Mouse (Mus musculus): ENCODE measurements at regions not wholly inside any gene's neighbourhood (a gene's known extent, or its start where the extent isn't known, plus 50 kb on each side); places are given as distances from the start of the nearest gene placed in this dataset.

DNA sequence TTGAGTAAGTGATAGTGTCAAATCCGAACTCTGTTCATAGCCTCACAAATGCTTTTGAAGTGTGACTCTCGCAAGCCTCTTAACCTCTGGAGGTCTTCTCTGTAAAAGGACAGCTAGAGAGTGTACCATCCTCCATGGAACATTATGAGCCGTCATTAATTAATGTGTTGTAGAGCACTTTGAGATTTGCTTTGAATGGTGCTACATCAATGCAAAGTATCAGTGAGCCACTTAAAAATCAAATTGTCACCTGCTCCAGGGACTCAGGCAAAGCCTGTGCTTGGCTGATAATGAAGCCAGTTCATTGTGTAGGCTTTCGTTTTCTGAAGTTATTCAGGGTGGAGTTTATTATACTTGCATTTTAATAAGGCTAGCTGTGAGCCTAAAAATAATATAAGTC lies 801.8 kb upstream of the B3galt2 start:
- no peak for DNase-seq (ENCODE audit: low read depth)

DNA sequence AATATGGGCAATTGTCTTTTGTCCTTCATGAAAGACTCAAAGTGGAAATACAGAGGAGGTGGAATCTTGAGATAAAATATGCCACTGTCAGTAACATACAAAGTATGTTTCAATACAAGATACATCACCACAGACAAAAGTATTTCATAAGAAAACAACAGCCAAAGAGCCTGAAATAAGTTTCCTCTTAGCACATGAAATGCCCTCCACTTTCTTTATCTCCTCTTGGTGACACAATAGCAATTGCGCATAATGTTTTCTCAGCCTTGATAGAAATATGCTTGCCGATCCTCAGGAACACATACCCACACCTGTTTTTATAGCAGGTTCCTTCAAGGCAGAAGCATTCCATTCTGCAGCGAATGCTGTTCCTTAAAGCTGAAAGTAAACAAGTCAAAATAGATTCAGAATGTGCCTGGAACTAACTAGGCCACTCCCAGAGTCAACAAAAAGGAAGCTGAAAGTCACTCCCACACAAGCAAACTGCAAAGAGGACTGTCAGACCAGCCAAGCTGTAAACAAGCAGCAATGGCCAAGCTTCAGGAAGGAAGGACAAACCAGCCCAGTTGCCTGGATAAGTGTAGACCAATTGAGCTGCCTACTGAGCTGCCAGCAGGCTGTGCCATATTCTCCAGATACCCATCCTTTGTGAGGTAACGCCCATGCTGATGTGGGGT lies 773.3 kb upstream of the B3galt2 start:
- peak; percentile 32 for DNase-seq (ENCODE audit: low read depth)

DNA sequence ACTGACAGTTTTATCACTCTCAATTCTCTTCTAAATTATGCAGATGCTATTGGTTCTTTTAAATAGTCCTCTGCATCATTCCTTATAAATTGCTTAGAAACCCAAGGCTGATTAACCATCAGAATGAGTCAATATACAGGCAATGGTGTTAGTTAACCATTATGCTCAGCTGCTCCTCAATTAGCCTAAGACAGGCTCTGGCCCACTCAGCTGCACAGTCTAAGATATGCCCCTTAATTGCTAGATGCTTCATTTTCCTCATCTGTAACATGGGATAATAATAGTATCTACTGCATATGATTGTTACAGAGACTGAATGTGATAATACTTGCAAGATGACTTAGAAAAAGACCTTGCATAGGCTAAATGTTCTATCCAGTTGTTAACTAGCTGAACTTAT lies 748.6 kb upstream of the B3galt2 start:
- DNase-seq (ENCODE audit: low read depth), result no peak

DNA sequence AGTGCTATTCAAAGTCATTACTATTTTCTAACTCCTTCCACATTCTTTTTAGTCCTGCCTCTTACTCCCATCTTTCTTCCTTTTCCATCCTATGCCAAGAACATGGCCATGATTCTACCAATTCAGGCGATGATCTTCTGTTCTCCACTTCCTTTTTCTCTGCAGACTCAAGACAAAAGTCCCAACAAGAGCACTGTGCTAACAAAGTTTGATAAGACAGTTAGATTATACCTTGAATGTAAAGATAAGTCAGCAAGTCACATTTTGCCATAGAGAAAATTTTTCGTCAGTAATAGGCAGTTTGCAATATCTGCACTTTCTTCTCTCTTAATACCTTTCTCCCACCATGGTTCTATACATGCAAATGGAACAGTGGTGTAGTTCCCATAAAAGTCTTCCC lies 747.3 kb upstream of the B3galt2 start:
- DNase-seq (ENCODE audit: low read depth), result no peak

DNA sequence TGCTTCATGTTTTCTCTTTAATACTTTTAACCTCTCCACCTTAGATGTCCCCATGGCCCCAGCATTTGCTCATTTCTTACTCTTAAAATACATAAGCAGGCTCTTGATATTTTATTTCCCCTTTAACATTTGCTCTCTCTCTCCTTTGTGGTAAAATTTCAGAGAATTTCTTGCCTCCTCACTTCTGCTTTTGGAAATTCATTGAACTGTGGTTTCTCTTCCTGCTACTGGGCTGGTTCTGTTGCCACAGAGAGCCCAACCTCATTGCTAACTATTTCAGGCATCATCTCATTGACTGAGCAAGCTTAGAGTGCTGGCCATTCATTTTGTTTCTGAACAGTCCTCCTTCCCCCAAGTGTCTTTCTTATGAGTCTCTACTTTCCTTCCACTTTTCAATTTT lies 746.3 kb upstream of the B3galt2 start:
- peak; percentile 85 for DNase-seq (ENCODE audit: low read depth)

DNA sequence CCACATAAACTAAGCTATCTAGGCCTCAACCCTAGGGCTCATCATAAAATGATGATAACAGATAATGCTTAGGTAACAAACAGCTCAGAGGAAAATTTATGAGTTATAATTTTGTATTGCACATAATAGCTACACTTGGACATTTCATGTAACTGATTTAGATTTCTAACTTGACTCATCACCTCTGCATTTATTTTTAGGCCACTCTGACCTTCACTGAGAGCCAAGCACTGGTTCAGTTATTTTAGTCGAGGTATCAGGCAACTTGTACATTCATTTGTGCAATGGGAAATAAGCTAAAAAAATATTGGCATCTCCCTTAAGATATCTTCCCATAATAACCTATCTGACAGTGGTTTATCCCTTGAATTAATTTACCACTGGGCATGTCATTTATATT lies 745.4 kb upstream of the B3galt2 start:
- no peak for DNase-seq (ENCODE audit: low read depth)

DNA sequence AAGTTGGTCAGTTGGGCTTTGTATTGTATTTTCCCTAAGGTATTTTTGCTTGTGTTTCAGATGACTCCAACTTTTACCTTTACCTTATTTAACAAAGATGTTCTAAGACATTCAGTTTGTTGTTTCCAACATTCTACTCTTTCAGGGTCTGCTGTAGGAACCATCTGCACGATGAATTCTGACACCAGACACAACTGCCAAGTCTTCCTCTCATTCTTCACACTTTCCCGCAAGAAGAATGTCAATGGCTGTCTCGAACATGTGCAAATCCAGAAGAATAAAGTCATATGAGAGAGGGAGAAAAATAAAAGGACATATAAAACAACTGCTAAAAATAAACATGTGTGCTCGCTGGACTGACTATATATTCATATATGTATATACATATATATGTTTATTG lies 730.6 kb upstream of the B3galt2 start:
- no peak for DNase-seq (ENCODE audit: low read depth)

DNA sequence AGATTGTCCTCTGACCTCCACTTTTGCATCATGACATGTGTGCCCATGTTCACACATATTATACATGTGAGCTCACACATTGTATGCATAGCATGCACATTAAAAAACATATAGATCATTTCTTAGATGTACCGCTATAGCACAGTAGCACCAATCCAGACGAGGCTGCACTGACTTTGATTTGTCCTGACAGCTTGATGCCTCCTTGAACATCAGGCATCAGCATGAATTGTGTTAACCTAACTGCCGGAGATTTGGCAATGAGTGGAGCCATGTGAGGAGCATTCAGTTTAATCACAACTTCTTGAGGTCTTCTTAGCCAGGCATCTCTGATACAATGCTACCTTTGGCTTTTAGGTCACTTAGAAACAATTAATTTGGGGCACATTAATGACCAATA lies 683.8 kb upstream of the B3galt2 start:
- no peak for DNase-seq (ENCODE audit: low read depth)

DNA sequence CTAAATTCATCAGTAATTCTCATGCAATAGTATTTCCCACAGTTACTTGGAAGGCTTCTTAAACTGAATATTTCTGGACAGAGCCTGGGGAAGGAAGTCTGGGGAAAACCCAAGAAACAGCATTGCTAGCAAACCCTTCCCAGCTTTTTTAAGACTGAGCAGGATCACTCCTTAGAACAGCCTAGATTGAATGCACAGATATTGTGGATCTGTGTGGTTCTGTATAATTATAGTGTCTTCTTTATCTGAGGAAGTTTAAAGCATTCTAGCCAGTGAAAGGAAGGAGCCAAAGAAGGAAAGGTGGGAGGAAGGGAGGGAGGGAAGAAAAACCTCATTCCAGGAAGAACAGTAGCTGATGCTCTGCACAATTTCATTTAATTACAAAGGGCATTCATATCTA lies 669.0 kb upstream of the B3galt2 start:
- DNase-seq (ENCODE audit: low read depth), result no peak

DNA sequence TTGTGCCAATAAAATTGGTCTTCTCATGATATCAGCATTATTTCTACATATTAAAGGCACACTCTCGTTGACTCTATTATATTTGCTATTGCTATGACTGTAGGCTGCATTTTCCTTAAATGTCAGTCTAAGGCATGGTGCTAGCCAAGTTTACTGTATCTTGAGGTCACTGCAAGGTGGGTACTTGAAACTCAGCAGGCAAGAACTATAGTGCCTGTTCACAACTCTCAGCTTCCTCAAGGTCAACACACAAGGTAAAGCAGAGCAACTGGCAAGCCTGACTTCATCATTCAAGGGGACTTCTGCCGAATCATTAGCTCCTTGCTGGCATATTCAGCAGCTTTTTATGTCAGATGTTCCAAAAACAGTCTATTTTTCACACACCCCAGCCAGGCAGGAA lies 667.1 kb upstream of the B3galt2 start:
- peak; percentile 8 for DNase-seq (ENCODE audit: low read depth)

DNA sequence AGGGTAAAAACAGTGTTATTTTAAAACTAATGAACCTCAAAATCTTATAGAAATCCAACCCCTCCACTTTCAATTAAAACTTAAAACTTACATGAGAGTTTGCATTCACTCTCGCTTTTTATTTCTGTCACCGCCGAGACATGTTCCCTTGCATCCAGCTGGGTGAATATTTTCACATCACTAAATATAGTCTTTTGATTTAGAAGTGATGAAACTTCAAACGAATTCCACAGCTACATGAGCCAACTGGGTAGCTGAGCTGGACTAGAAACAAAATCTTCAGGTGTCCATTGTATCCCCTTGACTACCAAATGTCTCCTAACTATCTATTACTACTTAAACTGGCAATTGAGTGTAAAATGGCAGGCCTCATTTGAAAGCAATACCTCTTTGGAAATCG lies 657.5 kb upstream of the B3galt2 start:
- no peak for DNase-seq (ENCODE audit: low read depth)

DNA sequence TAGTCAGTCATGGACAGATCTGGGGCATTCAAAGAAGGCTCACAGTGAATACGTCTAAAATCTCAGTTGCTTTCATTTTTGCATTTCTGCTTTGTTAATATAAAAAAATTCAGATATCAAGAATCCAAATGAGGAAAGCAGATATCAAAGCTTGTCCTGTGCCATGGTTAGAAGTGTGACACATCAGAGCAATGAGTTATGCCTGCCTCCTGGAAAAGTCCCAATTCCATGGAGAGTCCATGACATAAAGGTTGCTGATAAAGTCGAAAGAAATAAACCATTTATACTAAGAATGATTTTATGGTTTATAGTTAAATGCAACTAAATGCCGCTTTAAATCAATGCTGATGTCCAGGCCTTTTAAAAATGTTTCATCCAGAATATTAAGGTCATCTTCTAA lies 656.8 kb upstream of the B3galt2 start:
- no peak for DNase-seq (ENCODE audit: low read depth)

DNA sequence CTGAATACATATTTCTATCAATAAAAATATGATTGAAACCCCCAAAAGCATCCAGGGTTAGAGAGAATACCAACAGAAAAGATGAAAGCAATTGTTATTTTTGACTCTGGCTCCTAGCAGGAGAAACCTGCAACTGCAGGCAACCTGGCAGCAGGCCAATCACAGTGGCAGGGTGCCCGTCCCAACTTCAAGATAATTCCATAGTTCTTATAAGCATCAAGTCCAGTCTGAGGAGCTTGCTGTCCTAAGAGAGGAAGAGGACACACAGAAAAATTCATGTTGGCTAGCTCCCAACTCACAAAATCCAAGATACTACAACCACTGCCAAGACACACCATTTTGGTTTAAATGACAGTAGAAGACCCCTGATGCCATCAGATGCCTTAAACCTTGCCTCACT lies 654.9 kb upstream of the B3galt2 start:
- no peak for DNase-seq (ENCODE audit: low read depth)

DNA sequence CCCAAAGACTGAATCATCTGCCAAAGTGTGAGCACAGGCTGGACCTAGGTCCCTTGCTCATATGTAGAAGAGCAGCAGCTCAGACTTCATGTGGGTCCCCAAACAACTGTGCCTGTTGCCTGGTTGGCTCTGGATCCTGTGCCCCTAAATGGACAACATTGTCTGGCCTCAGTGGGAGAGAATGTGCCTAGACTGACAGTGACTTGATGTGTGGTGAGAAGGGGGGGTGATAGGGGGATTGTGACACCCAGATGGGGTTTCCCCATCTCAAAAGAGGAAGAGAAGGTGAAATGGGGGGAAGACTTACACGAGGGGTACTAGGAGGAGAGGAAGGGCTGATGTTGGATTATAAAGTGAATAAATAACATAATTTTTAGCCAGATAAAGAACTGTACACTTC lies 640.2 kb upstream of the B3galt2 start:
- peak; percentile 57 for DNase-seq (ENCODE audit: low read depth)

DNA sequence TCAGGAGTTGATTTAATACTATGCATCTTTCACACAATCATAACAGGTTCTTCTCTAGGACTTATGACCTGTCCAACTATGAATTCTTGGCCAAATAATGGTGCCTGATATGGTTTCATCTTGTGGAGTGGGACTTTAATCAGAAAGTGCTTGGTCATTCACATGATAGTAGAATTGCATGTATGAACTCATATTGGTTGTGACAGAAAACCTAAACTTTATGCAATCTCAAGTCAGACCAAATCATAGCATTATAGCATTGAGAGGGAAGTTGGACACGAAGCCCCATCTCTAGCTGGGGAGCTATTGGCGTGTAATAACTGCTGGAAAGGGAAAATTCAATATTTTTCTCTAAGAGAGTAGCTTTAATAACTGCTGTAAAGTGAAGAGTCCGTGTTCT lies 639.4 kb upstream of the B3galt2 start:
- peak; percentile 37 for DNase-seq (ENCODE audit: low read depth)

DNA sequence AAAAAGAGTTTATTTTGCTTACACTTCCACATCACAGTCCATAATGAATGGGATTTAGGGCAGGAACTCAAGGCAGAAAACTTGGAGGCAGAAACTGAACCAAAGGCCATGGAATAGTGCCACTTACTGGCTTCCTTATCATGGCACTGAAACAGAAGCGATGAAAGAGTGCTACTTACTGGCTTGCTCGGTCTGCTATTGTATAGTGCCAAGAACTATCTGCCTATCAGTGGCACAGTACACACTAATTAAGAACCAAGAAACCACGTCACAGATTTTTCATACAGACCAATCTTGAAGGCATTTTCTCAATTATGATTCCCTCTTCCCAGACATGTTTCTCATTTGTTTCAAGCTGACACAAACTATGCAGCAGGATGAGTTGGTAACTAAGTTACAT lies 634.4 kb upstream of the B3galt2 start:
- no peak for DNase-seq (ENCODE audit: low read depth)

DNA sequence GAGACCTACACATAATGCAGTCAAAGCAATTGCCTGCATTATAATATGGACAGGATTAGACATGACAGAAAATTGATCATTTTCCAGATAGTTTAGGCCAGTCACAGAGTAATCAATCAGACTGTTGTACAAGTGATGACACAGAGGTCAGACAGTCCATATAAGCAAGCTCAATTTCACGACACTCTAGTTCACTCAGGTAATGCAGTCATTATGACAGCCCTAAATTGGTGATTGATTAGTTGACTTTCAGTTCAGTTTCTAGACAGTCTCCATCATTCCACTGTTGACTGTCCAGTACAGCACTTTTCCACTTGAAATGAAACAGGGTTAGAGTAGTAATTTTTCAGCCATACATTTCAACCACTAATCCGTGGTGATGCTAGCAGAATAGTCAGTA lies 620.5 kb upstream of the B3galt2 start:
- no peak for DNase-seq (ENCODE audit: low read depth)

DNA sequence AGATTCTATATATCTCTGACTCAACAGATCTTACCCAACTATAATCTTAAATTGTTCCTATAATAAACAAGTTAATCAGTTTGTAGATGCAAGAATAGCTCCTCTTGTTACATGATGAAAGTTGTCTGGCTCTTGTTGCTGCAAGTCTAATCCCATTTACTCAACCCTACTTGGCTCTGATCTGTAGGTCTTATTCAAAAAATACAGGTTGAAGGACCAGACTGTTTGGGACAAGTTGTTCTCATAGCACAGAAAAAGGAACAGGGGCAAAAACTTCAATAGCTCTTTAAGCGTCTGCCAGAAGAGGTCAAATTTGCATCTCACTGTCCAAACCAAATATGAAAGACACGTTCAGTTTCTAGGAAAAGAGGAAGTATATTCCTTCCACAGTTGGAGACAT lies 587.3 kb upstream of the B3galt2 start:
- no peak for DNase-seq (ENCODE audit: low read depth)

DNA sequence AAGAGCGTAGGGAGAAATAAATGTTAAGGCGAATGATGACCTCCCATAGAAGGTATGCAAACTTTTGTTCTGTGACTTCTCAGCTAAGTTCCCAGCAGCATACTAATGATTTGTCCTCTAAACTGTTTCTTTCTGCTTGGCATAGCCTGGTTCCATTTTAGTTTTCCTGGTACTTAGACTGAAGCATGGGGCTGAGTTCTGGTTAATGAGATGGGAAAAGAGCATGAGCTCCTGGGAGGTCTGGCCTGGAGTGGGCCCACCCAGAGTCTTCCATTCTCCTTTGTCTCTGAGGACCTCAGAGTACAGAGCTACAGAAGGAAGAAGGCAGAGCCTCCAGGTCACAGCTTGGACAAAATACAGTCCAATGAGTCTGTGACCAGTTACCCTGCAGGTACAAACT lies 586.9 kb upstream of the B3galt2 start:
- DNase-seq (ENCODE audit: low read depth), result no peak

DNA sequence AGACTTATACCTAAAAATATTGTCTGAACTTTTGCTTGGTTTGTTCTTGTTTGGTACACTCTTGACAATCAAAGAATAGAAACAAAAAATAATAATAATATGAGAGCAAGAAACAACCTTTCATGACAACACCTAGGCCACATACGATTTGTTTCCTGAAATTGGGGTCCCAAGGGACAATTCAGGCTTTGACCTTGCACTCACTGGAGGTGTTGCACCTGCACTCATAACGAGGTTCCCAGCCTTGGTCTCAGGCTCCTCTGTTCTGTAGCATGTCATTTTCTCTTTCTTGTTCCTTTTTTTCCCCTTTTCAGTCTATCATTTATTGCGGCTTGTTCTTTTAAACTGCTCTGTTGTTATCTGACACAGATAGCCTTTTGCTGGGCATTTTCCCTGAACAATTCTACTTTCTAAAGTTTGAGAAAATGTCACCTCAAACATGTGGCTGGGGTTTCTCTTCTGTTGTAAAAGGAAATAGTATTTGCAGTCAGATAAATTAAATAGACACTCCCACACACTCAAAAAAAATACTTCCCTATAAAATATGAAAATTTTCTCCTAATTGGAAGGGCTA lies 585.9 kb upstream of the B3galt2 start:
- no peak for DNase-seq (ENCODE audit: low read depth)

DNA sequence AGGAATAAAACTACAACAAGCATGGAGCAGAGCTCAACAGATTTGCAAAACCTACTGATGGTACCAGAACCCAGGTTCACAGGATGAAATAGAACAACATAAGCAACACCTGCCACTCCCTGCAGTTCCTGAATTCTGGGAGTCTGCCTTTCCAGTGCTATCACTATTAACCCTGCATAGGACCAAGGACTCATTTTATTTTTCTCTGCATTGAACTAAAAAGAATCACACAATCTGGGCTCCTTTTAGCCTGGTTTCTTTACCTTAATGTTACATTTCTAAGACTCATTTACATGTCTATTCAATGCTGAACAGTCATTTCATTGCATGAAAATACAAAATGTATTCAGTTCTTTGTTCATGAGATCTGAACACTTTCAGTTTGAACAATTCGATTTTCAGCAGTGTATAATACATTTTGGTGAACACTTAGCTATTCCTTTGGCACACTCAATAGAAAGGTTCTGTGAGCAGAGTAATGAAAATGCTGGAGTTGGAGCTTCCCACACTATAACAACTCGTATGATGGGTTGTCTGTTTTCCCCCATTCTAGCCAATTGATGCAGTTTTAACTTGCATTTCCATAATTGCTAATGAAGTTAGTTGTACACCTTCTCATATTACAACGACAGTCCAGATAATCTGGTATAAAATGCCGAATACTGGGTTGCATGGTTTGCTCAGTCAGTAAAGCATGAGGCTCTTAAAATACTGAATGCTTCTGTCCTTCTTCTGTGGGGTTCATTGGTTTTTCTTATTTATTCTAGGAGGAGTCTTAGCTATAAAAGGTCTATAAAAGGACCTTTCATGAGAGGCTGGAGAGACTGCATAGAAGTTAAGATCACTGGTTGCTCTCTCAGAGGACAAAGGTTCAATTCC lies 579.5 kb upstream of the B3galt2 start:
- DNase-seq (ENCODE audit: low read depth), result no peak

DNA sequence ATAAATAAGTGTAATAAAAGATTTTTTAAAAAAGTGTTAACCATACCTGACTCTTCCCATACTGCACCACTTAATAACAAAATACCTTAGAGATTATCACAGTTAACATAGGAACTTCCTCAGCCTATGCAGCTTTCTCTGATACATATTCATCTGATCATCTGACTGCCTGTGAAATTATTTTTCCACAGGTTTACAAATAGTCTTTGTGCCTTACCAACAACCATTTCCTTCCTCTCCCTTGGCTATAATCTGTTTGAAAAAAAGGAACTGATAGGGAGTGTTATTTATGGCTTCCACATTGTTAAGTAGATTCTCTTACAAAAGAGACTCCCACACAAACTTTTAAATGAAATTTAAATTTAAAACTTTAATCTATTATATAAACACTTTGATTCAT lies 575.0 kb upstream of the B3galt2 start:
- DNase-seq (ENCODE audit: low read depth), result peak; percentile 47

DNA sequence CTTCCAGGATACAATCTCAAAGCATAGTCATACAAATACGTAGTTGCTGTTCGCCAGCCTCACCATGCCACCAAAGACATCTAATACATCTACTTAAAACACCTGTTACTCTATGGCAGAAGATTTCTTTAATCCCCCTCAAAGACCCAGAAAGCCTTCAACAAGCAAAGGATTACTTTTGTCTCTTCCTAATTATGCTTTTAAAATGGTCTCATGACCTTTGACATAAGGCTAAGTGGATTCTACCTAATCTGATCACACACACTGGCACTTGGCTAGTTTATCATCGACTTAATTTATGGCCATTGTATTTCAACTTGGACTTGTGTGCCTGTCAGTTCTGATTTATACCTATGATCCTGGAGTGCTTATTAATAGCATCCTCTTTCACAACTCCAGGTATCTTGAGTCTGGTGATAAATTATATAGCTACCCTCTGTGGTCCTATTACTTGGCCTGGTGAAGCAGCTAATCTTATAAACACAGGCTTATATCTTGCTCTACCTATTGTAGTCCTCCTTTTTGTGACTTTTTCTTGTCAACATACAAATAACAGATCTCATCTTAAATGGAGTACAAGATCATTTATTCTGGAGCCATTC lies 568.6 kb upstream of the B3galt2 start:
- DNase-seq (ENCODE audit: low read depth), result no peak

Measured in 416B (cell line).